Mouse (Mus musculus) hindbrain, embryonic 15.5 days (tissue): Measurements from ENCODE around the gene Pbrm1. TPM values are rescaled to one million over a fixed set of nuclear protein-coding genes. Genes with fewer than 3 reads are reported as not detected.

Source experiments
- ATAC-seq: fragments of 200-750 bp; cut with Nextera tagmentation; 2 replicates; pipeline ENCODE4 v1.8.0; 2017; ENCODE audit warnings: low read depth, moderate number of reproducible peaks, moderate TSS enrichment; ENCODE audit not compliant: low FRiP score
- H3K27ac ChIP-seq: fragments of 300-500 bp; sonication (generic); replicated peaks from 2 replicates; pipeline ENCODE4 v1.5.1; 2015; ENCODE audit warnings: mild to moderate bottlenecking, inconsistent platforms
- H3K27me3 ChIP-seq: fragments of 300-500 bp; sonication (generic); 2 replicates; pipeline ENCODE4 v1.6.1; 2015; ENCODE audit warnings: control low read depth, inconsistent platforms
- H3K36me3 ChIP-seq: fragments of 300-500 bp; sonication (generic); 2 replicates; pipeline ENCODE4 v1.6.1; 2015; ENCODE audit warnings: control low read depth, inconsistent platforms
- H3K4me1 ChIP-seq: fragments of 300-500 bp; sonication (generic); replicated peaks from 2 replicates; pipeline ENCODE4 v1.6.1; 2015; ENCODE audit warnings: control low read depth, inconsistent platforms
- H3K4me2 ChIP-seq: fragments of 300-500 bp; sonication (generic); 2 replicates; pipeline ENCODE4 v1.6.1; 2015; ENCODE audit warnings: moderate library complexity, mild to moderate bottlenecking, inconsistent platforms
- H3K4me3 ChIP-seq: fragments of 300-500 bp; sonication (generic); 2 replicates; pipeline ENCODE4 v1.5.1; 2015; ENCODE audit warnings: mild to moderate bottlenecking, inconsistent platforms
- H3K9ac ChIP-seq: fragments of 300-500 bp; sonication (generic); 2 replicates; pipeline ENCODE4 v1.6.1; 2015; ENCODE audit warnings: inconsistent platforms
- H3K9me3 ChIP-seq: fragments of 300-500 bp; sonication (generic); 2 replicates; pipeline ENCODE4 v1.6.1; 2016; ENCODE audit warnings: control low read depth, inconsistent platforms
- WGBS: fragments of 180-500 bp; shearing (Covaris S2); methylation state at CpG from one replicate; pipeline ENCODE4 v1.1.7; 2015; 5-methylcytosine and 5-hydroxymethylcytosine counted together
- polyA plus RNA-seq: library from polyadenylated mRNA; unstranded; fragments of >200 nt; fragmentation: Nextera tagmentation; extraction: Ambion mirVana; gene quantifications from 2 replicates; pipeline ENCODE4 v1.2.1, GENCODE M21; 2015

Gene Pbrm1
- polyA plus RNA-seq, 1 experiment from 2014 or later, result 117 TPM

- Histone ChIP-seq H3K4me1 (peaks cover 18% of the 10 kb centered on the region), H3K27me3 (no peaks in the 10 kb centered on the region), H3K36me3 (no peaks in the 10 kb centered on the region), H3K4me2 (no peak overlapping the region), H3K9ac (no peak overlapping the region), H3K9me3 (no peaks in the 10 kb centered on the region), H3K27ac (no peak overlapping the region), H3K4me3 (no peak overlapping the region)
- ATAC-seq, result no peak
- WGBS, result 68% methylated on average over 2 of the region's 2 CpGs
Observed at GRCm38 (mm10) chr14:31165010-31165409, 146.1 kb downstream of the Pbrm1 start.

GRCm38 (mm10) chr14:31165458-31165857, 146.5 kb downstream of the Pbrm1 start:
- ATAC-seq, result no peak
- H3K9me3 ChIP-seq, result no peaks in the 10 kb centered on the region
- H3K36me3 ChIP-seq, result peaks cover 2% of the 10 kb centered on the region; the same call in 1 of the 2 replicates
- peaks cover 18% of the 10 kb centered on the region for H3K4me1 ChIP-seq
- no peak overlapping the region for H3K27ac ChIP-seq
- no peak overlapping the region for H3K4me3 ChIP-seq
- H3K27me3 ChIP-seq, result no peaks in the 10 kb centered on the region
- WGBS, result 46% methylated on average over 7 of the region's 7 CpGs
- no peak overlapping the region for H3K9ac ChIP-seq
- no peak overlapping the region for H3K4me2 ChIP-seq

- no peak overlapping the region for H3K9ac ChIP-seq
Observed at GRCm38 (mm10) chr14:31165991-31166630, 147.2 kb downstream of the Pbrm1 start.

GRCm38 (mm10) chr14:31166827-31167226, 147.9 kb downstream of the Pbrm1 start:
- 0 out of 2 replicates have a peak overlapping the region, but pooled peaks have one; percentile 3 for H3K27ac ChIP-seq
- 0 out of 2 replicates have a peak overlapping the region, but pooled peaks have one; percentile 27 for H3K4me2 ChIP-seq
- no peak overlapping the region for H3K4me3 ChIP-seq
- WGBS, result 42% methylated on average over 9 of the region's 9 CpGs
- no peak overlapping the region for H3K9ac ChIP-seq
- no peaks in the 10 kb centered on the region for H3K27me3 ChIP-seq
- peaks cover 16% of the 10 kb centered on the region for H3K36me3 ChIP-seq
- H3K4me1 ChIP-seq, result peaks cover 18% of the 10 kb centered on the region
- H3K9me3 ChIP-seq, result no peaks in the 10 kb centered on the region
- ATAC-seq, result no peak

More at GRCm38 (mm10) chr14:31165991-31166630, 147.2 kb downstream of the Pbrm1 start:
- no peaks in the 10 kb centered on the region for H3K27me3 ChIP-seq
- H3K27ac ChIP-seq, result 0 out of 2 replicates have a peak overlapping the region, but pooled peaks have one; percentile 3
- no peak overlapping the region for H3K4me3 ChIP-seq
- no peaks in the 10 kb centered on the region for H3K9me3 ChIP-seq
- peaks cover 18% of the 10 kb centered on the region for H3K4me1 ChIP-seq
- H3K4me2 ChIP-seq, result no peak overlapping the region
- ATAC-seq, result no peak
- WGBS, result 55% methylated on average over 10 of the region's 10 CpGs
- peaks cover 8% of the 10 kb centered on the region for H3K36me3 ChIP-seq

GRCm38 (mm10) chr14:31168425-31168824, 149.5 kb downstream of the Pbrm1 start, which contains the start of gene Stab1:
Gene Stab1, minus strand, starts transcription at chr14:31168641.
- no peaks in the 10 kb centered on the region for H3K9me3 ChIP-seq
- no peak for ATAC-seq
- H3K9ac ChIP-seq, result no peak within 1 kb of the TSS
- H3K4me3 ChIP-seq, result peak within 1 kb of the TSS; percentile 15; the same call in 1 of the 2 replicates
- H3K4me1 ChIP-seq, result peaks cover 18% of the 10 kb centered on the region
- H3K4me2 ChIP-seq, result peak within 1 kb of the TSS; percentile 27
- peaks cover 32% of the 10 kb centered on the region for H3K36me3 ChIP-seq
- 60% methylated on average over 10 of the region's 10 CpGs for WGBS
- H3K27me3 ChIP-seq, result no peaks in the 10 kb centered on the region
- 0 out of 2 replicates have a peak within 1 kb of the TSS, but pooled peaks have one; percentile 17 for H3K27ac ChIP-seq

GRCm38 (mm10) chr14:31169508-31169907, 150.6 kb downstream of the Pbrm1 start:
- no peak overlapping the region for H3K4me2 ChIP-seq
- H3K27ac ChIP-seq, result no peak overlapping the region
- H3K9ac ChIP-seq, result no peak overlapping the region
- H3K9me3 ChIP-seq, result no peaks in the 10 kb centered on the region
- WGBS, result 78% methylated on average over 6 of the region's 6 CpGs
- peaks cover 18% of the 10 kb centered on the region for H3K4me1 ChIP-seq
- no peak overlapping the region for H3K4me3 ChIP-seq
- ATAC-seq, result no peak
- H3K27me3 ChIP-seq, result no peaks in the 10 kb centered on the region
- peaks cover 42% of the 10 kb centered on the region for H3K36me3 ChIP-seq

GRCm38 (mm10) chr14:31170963-31171362, 152.0 kb downstream of the Pbrm1 start:
- Histone ChIP-seq H3K36me3 (peaks cover 56% of the 10 kb centered on the region), H3K27ac (0 out of 2 replicates have a peak overlapping the region, but pooled peaks have one; percentile 6), H3K4me1 (peaks cover 13% of the 10 kb centered on the region), H3K4me2 (no peak overlapping the region), H3K9me3 (no peaks in the 10 kb centered on the region), H3K9ac (no peak overlapping the region), H3K27me3 (no peaks in the 10 kb centered on the region), H3K4me3 (no peak overlapping the region)
- 75% methylated on average over 13 of the region's 13 CpGs for WGBS
- no peak for ATAC-seq

Other genes starting within 250 kb of the Pbrm1 start
- gene Tmem110, start 193.5 kb upstream of the Pbrm1 start, polyA plus RNA-seq, result 19.8 and 20.4 TPM in 2 replicates
- 0.85 and 0.88 TPM in 2 replicates for gene Mustn1, start 139.9 kb upstream of the Pbrm1 start, polyA plus RNA-seq
- not detected in 2 replicates for gene Itih4, start 132.7 kb upstream of the Pbrm1 start, polyA plus RNA-seq
- gene Itih3, start 95.4 kb upstream of the Pbrm1 start, polyA plus RNA-seq, result 2.4 and 2.7 TPM in 2 replicates
- gene Itih1, start 75.8 kb upstream of the Pbrm1 start, polyA plus RNA-seq, result not detected in 2 replicates
- gene Nek4, start 67.8 kb upstream of the Pbrm1 start, polyA plus RNA-seq, result 16.2 and 19.6 TPM in 2 replicates
- gene Glt8d1, start 17.7 kb upstream of the Pbrm1 start, polyA plus RNA-seq, result 60.4 and 61.2 TPM in 2 replicates
- 323 and 340 TPM in 2 replicates for gene Spcs1, start 17.5 kb upstream of the Pbrm1 start, polyA plus RNA-seq
- gene Gnl3, start within 50 bp of the Pbrm1 start, polyA plus RNA-seq, result 49.0 and 51.8 TPM in 2 replicates
- gene Smim4, start 109.8 kb downstream of the Pbrm1 start, polyA plus RNA-seq, result 59.3 and 61.1 TPM in 2 replicates
- gene Nt5dc2, start 111.9 kb downstream of the Pbrm1 start, polyA plus RNA-seq, result 269 and 270 TPM in 2 replicates
- 20.9 and 22.4 TPM in 2 replicates for gene Stab1, start 149.5 kb downstream of the Pbrm1 start, polyA plus RNA-seq
- gene Tnnc1, start 189.2 kb downstream of the Pbrm1 start, polyA plus RNA-seq, result 3.5 and 4.0 TPM in 2 replicates
- gene Nisch, start 197.8 kb downstream of the Pbrm1 start, polyA plus RNA-seq, result 365 and 382 TPM in 2 replicates
- gene Sema3g, start 198.7 kb downstream of the Pbrm1 start, polyA plus RNA-seq, result 0.60 and 0.80 TPM in 2 replicates
- gene Phf7, start 232.2 kb downstream of the Pbrm1 start, polyA plus RNA-seq, result 8.9 and 9.4 TPM in 2 replicates
- 101 and 113 TPM in 2 replicates for gene Bap1, start 232.3 kb downstream of the Pbrm1 start, polyA plus RNA-seq